Mouse (Mus musculus) olfactory bulb, adult 2 months (tissue): ENCODE measurements around the gene Odf2.
A peak's percentile ranks its signal among the peaks of the same experiment; 100 is the strongest.

ENCODE experiments used
- CTCF ChIP-seq: fragments of 200-500 bp; IDR thresholded peaks from 2 replicates; pipeline ENCODE4 v1.5.1; 2012; ENCODE audit warnings: low read depth, mild to moderate bottlenecking, low read length, moderate library complexity; ENCODE audit not compliant: insufficient read depth
- POLR2A ChIP-seq: fragments of 200-500 bp; IDR thresholded peaks from 2 replicates; pipeline ENCODE4 v1.6.1; 2012; ENCODE audit warnings: mild to moderate bottlenecking, low read depth, low read length, moderate library complexity; ENCODE audit not compliant: insufficient read depth

DNA sequence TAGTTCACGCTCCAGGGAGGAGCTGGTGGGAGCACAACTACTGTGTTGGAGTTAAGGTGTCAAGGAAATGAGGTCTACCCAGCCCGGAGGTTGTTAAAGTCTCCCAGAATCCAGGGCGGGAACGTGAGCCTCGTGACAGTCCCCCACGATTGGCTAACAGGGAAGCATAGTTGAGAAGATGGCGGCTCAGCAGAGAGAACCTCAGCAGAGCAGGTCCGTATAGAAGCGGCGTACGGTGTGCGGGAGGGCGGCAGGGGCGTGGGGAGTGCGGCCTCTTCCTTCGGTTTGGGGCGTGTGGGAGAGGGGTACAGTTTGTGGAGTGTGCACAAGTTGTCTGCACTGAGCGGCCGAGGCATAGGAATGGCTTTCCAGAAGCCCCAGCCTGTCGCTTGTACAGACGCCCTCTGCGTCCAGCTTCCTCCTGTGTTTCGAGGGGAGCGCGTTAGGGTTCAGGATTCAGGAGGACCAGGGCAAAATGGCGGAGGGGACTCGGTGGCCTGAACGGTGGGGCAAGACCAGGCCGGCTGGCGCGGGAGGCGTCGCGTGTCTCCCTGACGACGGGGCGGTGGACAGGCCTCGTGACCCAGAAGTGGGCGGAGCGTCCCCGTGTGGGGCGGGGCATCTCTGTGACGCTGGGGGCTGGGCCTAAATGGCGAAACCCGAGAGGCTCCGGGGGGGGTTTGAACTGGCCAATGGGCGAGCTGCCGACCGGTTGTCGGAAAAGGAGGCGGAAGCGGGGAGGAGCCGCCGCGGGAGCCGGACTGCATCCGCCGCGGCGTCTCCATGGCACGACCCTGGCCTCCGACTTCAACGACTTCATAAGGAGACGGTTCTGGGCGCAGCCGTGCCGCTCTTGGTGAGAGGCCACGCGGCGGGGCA, at the start of gene Odf2:
- TF ChIP-seq CTCF = no peak
- TF ChIP-seq POLR2A = peak; percentile 1; the same call in 1 of the 2 replicates
